In genomic region chr9:87452571-87452970, GRCm38 (mm10) we compare ENCODE assay signal across 16 mouse cellular contexts.
"Had no signal": no experiment of that assay in that cellular context is flagged by ENCODE, and none has a peak within 500 bp of the region (broad histone marks: within the 10 kb centered on the region; RNA-seq: fewer than 3 reads in every experiment).

No protein-coding gene starts in this region.

- DNase-seq: heart, postnatal 10 days; heart, postnatal 14 days; heart, postnatal 36 days; heart, postnatal 4 days; kidney, adult 11 months; kidney, adult 18-20 months; kidney, adult 2 months; kidney, adult 8-10 months; kidney, adult 9 months; kidney, postnatal 10 days; kidney, postnatal 14 days; kidney, postnatal 25 days; kidney, postnatal 36 days; kidney, postnatal 4 days; layer of hippocampus, adult 9-11 months; layer of hippocampus, postnatal 36 days had no signal
